Mouse (Mus musculus) ES-E14 (cell line): ENCODE measurements at regions not wholly inside any gene's neighbourhood (a gene's known extent, or its start where the extent isn't known, plus 50 kb on each side); places are given as distances from the start of the nearest gene placed in this dataset.
A peak's percentile ranks its signal among the peaks of the same experiment; 100 is the strongest.

Source experiments
- DNase-seq: peaks from one replicate; pipeline ENCODE4 v3.0.0-alpha.2; 2013; ENCODE audit warnings: low read depth, low spot score
- H3K27ac ChIP-seq: 2 replicates; pipeline ENCODE4 v1.5.1; 2012; ENCODE audit warnings: low read depth, mild to moderate bottlenecking, low read length, moderate library complexity, mixed read lengths; ENCODE audit not compliant: poor library complexity, insufficient read depth, severe bottlenecking
- H3K36me3 ChIP-seq: 2 replicates; pipeline ENCODE4 v1.6.1; 2012; ENCODE audit warnings: mild to moderate bottlenecking, low read length, moderate library complexity, mixed read lengths; ENCODE audit not compliant: control insufficient read depth, poor library complexity, insufficient read depth, severe bottlenecking
- H3K4me1 ChIP-seq, 2 experiments: fragments of 150-350 bp in 1 of 2; sonication (generic) in 1 of 2; 2 replicates each; pipeline ENCODE4 v1.6.1; 2012; ENCODE audit warnings: low read length in 2 of 2, mild to moderate bottlenecking in 1 of 2, mixed read lengths in 1 of 2; ENCODE audit not compliant: control insufficient read depth in 2 of 2, insufficient read depth in 2 of 2, poor library complexity in 1 of 2
- H3K4me3 ChIP-seq, 2 experiments: fragments of 150-350 bp in 1 of 2; sonication (generic) in 1 of 2; 2 replicates each; pipeline ENCODE4 v1.5.1; 2012; ENCODE audit warnings: low read length in 2 of 2, low read depth in 1 of 2, mild to moderate bottlenecking in 1 of 2, mixed read lengths in 1 of 2; ENCODE audit not compliant: insufficient read depth in 1 of 2, poor library complexity in 1 of 2, severe bottlenecking in 1 of 2
- H3K9ac ChIP-seq: 2 replicates; pipeline ENCODE4 v1.6.1; 2012; ENCODE audit warnings: low read depth, mild to moderate bottlenecking, low read length, mixed read lengths; ENCODE audit not compliant: poor library complexity, insufficient read depth, severe bottlenecking
- H3K9me3 ChIP-seq: fragments of 150-350 bp; sonication (generic); 2 replicates; pipeline ENCODE4 v1.6.1; 2012; ENCODE audit warnings: low read depth, mild to moderate bottlenecking, low read length; ENCODE audit not compliant: control insufficient read depth, insufficient read depth
- CHD2 ChIP-seq: IDR thresholded peaks from 2 replicates; pipeline ENCODE4 v1.6.1; 2014; ENCODE audit warnings: mild to moderate bottlenecking, low read depth, low read length, inconsistent platforms
- HCFC1 ChIP-seq: IDR thresholded peaks from 2 replicates; pipeline ENCODE4 v1.6.1; 2012; ENCODE audit warnings: low read length, inconsistent platforms, borderline replicate concordance; ENCODE audit not compliant: insufficient read depth
- MAFK ChIP-seq: IDR thresholded peaks from 2 replicates; pipeline ENCODE4 v1.6.1; 2014; ENCODE audit warnings: mild to moderate bottlenecking, low read depth, low read length, inconsistent platforms; ENCODE audit not compliant: insufficient read depth
- ZC3H11A ChIP-seq: IDR thresholded peaks from 2 replicates; pipeline ENCODE4 v1.6.1; 2012; ENCODE audit warnings: low read depth, mild to moderate bottlenecking, inconsistent platforms, low read length, borderline replicate concordance
- ZNF384 ChIP-seq: IDR thresholded peaks from 2 replicates; pipeline ENCODE4 v1.6.1; 2012; ENCODE audit warnings: low read depth, low read length, inconsistent platforms
- in situ Hi-C, 2 experiments: fragments of 600-800 bp; cut with MboI; formaldehyde crosslinking; loops; one replicate each; pipeline ENCODE4 v1.15.1; 2025; ENCODE audit warnings: low sequenced_read_pairs in 2 of 2, inconsistent platforms in 1 of 2; ENCODE audit not compliant: unreplicated experiment in 2 of 2

GRCm38 (mm10) chr1:168056479-168056878, 367.4 kb downstream of the Lmx1a start:
- Histone ChIP-seq H3K9ac (no peak overlapping the region), H3K4me1 (0 out of 4 replicates have a peak, but pooled peaks cover 0 to 2% of the 10 kb centered on the region in 2 experiments), H3K27ac (no peak overlapping the region), H3K9me3 (no peaks in the 10 kb centered on the region), H3K4me3 (no peak overlapping the region), H3K36me3 (no peaks in the 10 kb centered on the region)
- no peak for TF ChIP-seq HCFC1
- no peak for TF ChIP-seq ZNF384
- TF ChIP-seq CHD2: no peak
- TF ChIP-seq MAFK: no peak
- no peak for TF ChIP-seq ZC3H11A
- in situ Hi-C loops: no loop called here
- DNase-seq: peak; percentile 42

GRCm38 (mm10) chr1:168057479-168057878, 368.4 kb downstream of the Lmx1a start:
- no peak for DNase-seq
- Histone ChIP-seq H3K9ac (no peak overlapping the region), H3K36me3 (no peaks in the 10 kb centered on the region), H3K4me3 (no peak overlapping the region), H3K27ac (no peak overlapping the region), H3K4me1 (0 out of 4 replicates have a peak, but pooled peaks cover 0 to 2% of the 10 kb centered on the region in 2 experiments), H3K9me3 (no peaks in the 10 kb centered on the region)
- in situ Hi-C loops: no loop called here
- TF ChIP-seq MAFK: no peak
- TF ChIP-seq ZNF384: no peak
- no peak for TF ChIP-seq CHD2
- no peak for TF ChIP-seq ZC3H11A
- TF ChIP-seq HCFC1: no peak

- Histone ChIP-seq H3K4me3 (no peak overlapping the region), H3K4me1 (0 out of 4 replicates have a peak, but pooled peaks cover 0 to 2% of the 10 kb centered on the region in 2 experiments), H3K9ac (no peak overlapping the region), H3K27ac (no peak overlapping the region), H3K9me3 (no peaks in the 10 kb centered on the region), H3K36me3 (no peaks in the 10 kb centered on the region)
- TF ChIP-seq ZNF384: no peak
- no peak for TF ChIP-seq ZC3H11A
- no peak for TF ChIP-seq HCFC1
- no peak for TF ChIP-seq CHD2
- no peak for TF ChIP-seq MAFK
- no peak for DNase-seq
- in situ Hi-C loops: no loop called here
These were observed 369.7 kb downstream of the Lmx1a start for GRCm38 (mm10) chr1:168058769-168059168.

GRCm38 (mm10) chr1:168064065-168064664, 367.9 kb downstream of the Pbx1 start:
- Histone ChIP-seq H3K9ac (no peak overlapping the region), H3K4me1 (peaks cover 0 to 5% of the 10 kb centered on the region in 2 experiments; a peak in 2 of 4 replicates), H3K4me3 (no peak overlapping the region), H3K27ac (no peak overlapping the region), H3K9me3 (no peaks in the 10 kb centered on the region), H3K36me3 (no peaks in the 10 kb centered on the region)
- in situ Hi-C loops: no loop called here
- TF ChIP-seq ZNF384: no peak
- no peak for TF ChIP-seq HCFC1
- TF ChIP-seq MAFK: no peak
- no peak for TF ChIP-seq CHD2
- no peak for TF ChIP-seq ZC3H11A
- no peak for DNase-seq
